In genomic region chr7:78267461-78268007, GRCm38 (mm10) we compare ENCODE assay signal across 8 mouse cellular contexts.
DNase-seq lines count a peak whose midpoint lies in the region; ATAC-seq and TF ChIP-seq lines count a peak whose summit lies in the region.

No protein-coding gene starts in this region.

- no peak overlapping the region for H3K27ac ChIP-seq in heart, postnatal 0 days (ENCODE audit: low read depth)
- no peak overlapping the region for H3K27ac ChIP-seq in midbrain, embryonic 10.5 days (replicated peaks)
- H3K27ac ChIP-seq in midbrain, embryonic 16.5 days (ENCODE audit: low read length) = no peak overlapping the region
- no peak overlapping the region for H3K27ac ChIP-seq in forebrain, postnatal 0 days (ENCODE audit: low read depth, low read length)

- DNase-seq in heart, postnatal 0 days (ENCODE audit: low spot score) = no peak
- no peak for DNase-seq in heart, adult 9 months (ENCODE audit: low spot score in 2 of 2)
- DNase-seq in midbrain, embryonic 10.5 days (ENCODE audit: low spot score) = peak; percentile 47
- DNase-seq in forebrain, postnatal 0 days = peak; percentile 72
- DNase-seq in retina, postnatal 1 day = peak; percentile 67
- no peak for DNase-seq in c-Kit-positive CD71-positive TER-119-positive erythroid progenitor cells, embryonic 14.5 days (ENCODE audit: low spot score)

- peak; percentile 35; the same call in 1 of the 2 replicates for TF ChIP-seq CTCF in heart, postnatal 0 days (IDR thresholded peaks at IDR 0.05; ENCODE audit: low read depth)
- TF ChIP-seq CTCF in forebrain, postnatal 0 days (IDR thresholded peaks at IDR 0.05; ENCODE audit: low read depth) = peak; percentile 79

- WGBS in heart, postnatal 0 days = 13% methylated on average over 1 of the region's 1 CpGs
- 19% methylated on average over 1 of the region's 1 CpGs for WGBS in midbrain, embryonic 10.5 days
- WGBS in midbrain, embryonic 16.5 days = 6% methylated on average over 1 of the region's 1 CpGs
- 6% methylated on average over 1 of the region's 1 CpGs for WGBS in forebrain, postnatal 0 days

- no peak overlapping the region for H3K9ac ChIP-seq in heart, postnatal 0 days (replicated peaks; ENCODE audit: low read depth, low read length)
- H3K9ac ChIP-seq in midbrain, embryonic 16.5 days (ENCODE audit: low read depth, low read length) = no peak overlapping the region
- H3K9ac ChIP-seq in forebrain, postnatal 0 days = no peak overlapping the region

- no peak overlapping the region for H3K4me3 ChIP-seq in heart, postnatal 0 days (ENCODE audit: low read depth, low read length)
- no peak overlapping the region for H3K4me3 ChIP-seq in midbrain, embryonic 10.5 days
- H3K4me3 ChIP-seq in midbrain, embryonic 16.5 days (ENCODE audit: low read depth, low read length) = no peak overlapping the region
- no peak overlapping the region for H3K4me3 ChIP-seq in forebrain, postnatal 0 days (ENCODE audit: low read depth, low read length)

- no peak for ATAC-seq in heart, postnatal 0 days (ENCODE audit: insufficient read depth, low read depth)
- no peak for ATAC-seq in midbrain, embryonic 16.5 days
- peak; percentile 66 for ATAC-seq in forebrain, postnatal 0 days
- no peak for ATAC-seq in CD4-positive, CD25-positive, alpha-beta regulatory T cell, adult 4 months

- no peaks in the 10 kb centered on the region for H3K36me3 ChIP-seq in heart, postnatal 0 days (replicated peaks; ENCODE audit: control insufficient read depth, insufficient read depth, low read length)
- no peaks in the 10 kb centered on the region for H3K36me3 ChIP-seq in midbrain, embryonic 10.5 days
- no peaks in the 10 kb centered on the region for H3K36me3 ChIP-seq in midbrain, embryonic 16.5 days (ENCODE audit: control insufficient read depth, insufficient read depth, low read length)
- H3K36me3 ChIP-seq in forebrain, postnatal 0 days (ENCODE audit: insufficient read depth) = no peaks in the 10 kb centered on the region

- no peak for TF ChIP-seq EP300 in heart, postnatal 0 days (IDR thresholded peaks at IDR 0.05; ENCODE audit: low read depth)

- H3K27me3 ChIP-seq in heart, postnatal 0 days (ENCODE audit: control insufficient read depth, insufficient read depth, low read length) = no peaks in the 10 kb centered on the region
- H3K27me3 ChIP-seq in midbrain, embryonic 10.5 days (ENCODE audit: low read depth, poor library complexity, severe bottlenecking) = no peaks in the 10 kb centered on the region
- no peaks in the 10 kb centered on the region for H3K27me3 ChIP-seq in midbrain, embryonic 16.5 days (ENCODE audit: control insufficient read depth, insufficient read depth, low read depth, low read length)
- no peaks in the 10 kb centered on the region for H3K27me3 ChIP-seq in forebrain, postnatal 0 days (ENCODE audit: insufficient read depth, low read length)

- no peak overlapping the region for H3K4me2 ChIP-seq in heart, postnatal 0 days (ENCODE audit: low read depth, low read length)
- H3K4me2 ChIP-seq in midbrain, embryonic 16.5 days (ENCODE audit: low read length) = no peak overlapping the region
- H3K4me2 ChIP-seq in forebrain, postnatal 0 days (ENCODE audit: low read depth) = no peak overlapping the region

- H3K4me1 ChIP-seq in heart, postnatal 0 days (ENCODE audit: control insufficient read depth, insufficient read depth) = no peaks in the 10 kb centered on the region
- H3K4me1 ChIP-seq in midbrain, embryonic 10.5 days = peaks cover 5% of the 10 kb centered on the region; the same call in 1 of the 2 replicates
- H3K4me1 ChIP-seq in midbrain, embryonic 16.5 days (ENCODE audit: control insufficient read depth, insufficient read depth, low read length) = peaks cover 3% of the 10 kb centered on the region; the same call in 1 of the 2 replicates
- no peaks in the 10 kb centered on the region for H3K4me1 ChIP-seq in forebrain, postnatal 0 days (ENCODE audit: insufficient read depth)

- H3K9me3 ChIP-seq in heart, postnatal 0 days (replicated peaks; ENCODE audit: control insufficient read depth, low read length) = no peaks in the 10 kb centered on the region
- H3K9me3 ChIP-seq in midbrain, embryonic 10.5 days (replicated peaks) = no peaks in the 10 kb centered on the region
- no peaks in the 10 kb centered on the region for H3K9me3 ChIP-seq in midbrain, embryonic 16.5 days (replicated peaks; ENCODE audit: control insufficient read depth, low read length, poor library complexity, severe bottlenecking)
- no peaks in the 10 kb centered on the region for H3K9me3 ChIP-seq in forebrain, postnatal 0 days (ENCODE audit: low read length)

Comparison
In these comparisons a context has a peak if more than half of its experiments do, and no peak if none do; other contexts are left out.
1. DNase-seq: peak in midbrain, embryonic 10.5 days (single experiment), forebrain, postnatal 0 days (single experiment) and retina, postnatal 1 day (single experiment); none in heart, postnatal 0 days (single experiment), heart, adult 9 months (0 of 2) and c-Kit-positive CD71-positive TER-119-positive erythroid progenitor cells, embryonic 14.5 days (single experiment).